Mouse (Mus musculus): ENCODE data around the gene Rab11fip3. TPM values are rescaled to one million over a fixed set of nuclear protein-coding genes. Genes with fewer than 3 reads are reported as not detected.

The Rab11fip3 gene
- total and polyA plus RNA-seq, 2 experiments from 2014 or later = 16.6 to 34.7 TPM

GRCm38 (mm10) chr17:26087059-26087564 is 17.8 kb upstream of the Rab11fip3 start:
- Histone ChIP-seq H3K27ac (no peak overlapping the region), H3K4me2 (ENCODE audit: low read depth, low read length) (no peak overlapping the region), H3K27me3 (ENCODE audit: insufficient read depth, low read length) (no peaks in the 10 kb centered on the region), H3K4me1 (ENCODE audit: insufficient read depth, low read length) (no peaks in the 10 kb centered on the region), H3K9me3 (ENCODE audit: low read length) (no peaks in the 10 kb centered on the region), H3K4me3 (ENCODE audit: low read length) (no peak overlapping the region), H3K9ac (replicated peaks; ENCODE audit: low read length) (no peak overlapping the region), H3K36me3 (ENCODE audit: insufficient read depth, low read length) (no peaks in the 10 kb centered on the region; the same call in 1 of the 2 replicates)
- DNase-seq (ENCODE audit: low spot score) (no peak), ATAC-seq (no peak)
- no peak for TF ChIP-seq CTCF (IDR thresholded peaks at IDR 0.05; ENCODE audit: low read depth)
- WGBS = 93% methylated on average over 9 of the region's 9 CpGs

GRCm38 (mm10) chr17:26080867-26081266 is 11.5 kb upstream of the Rab11fip3 start:
- no peaks in the 10 kb centered on the region for H3K9me3 ChIP-seq (ENCODE audit: low read length)
- 48% methylated on average over 2 of the region's 2 CpGs for WGBS
- H3K4me3 ChIP-seq (ENCODE audit: low read length) = no peak overlapping the region
- ATAC-seq (no peak), DNase-seq (ENCODE audit: low spot score) (no peak)
- H3K4me1 ChIP-seq (ENCODE audit: insufficient read depth, low read length) = no peaks in the 10 kb centered on the region
- no peak overlapping the region for H3K4me2 ChIP-seq (ENCODE audit: low read depth, low read length)
- no peak overlapping the region for H3K9ac ChIP-seq (replicated peaks; ENCODE audit: low read length)
- no peak for TF ChIP-seq CTCF (IDR thresholded peaks at IDR 0.05; ENCODE audit: low read depth)
- H3K36me3 ChIP-seq (ENCODE audit: insufficient read depth, low read length) = no peaks in the 10 kb centered on the region; the same call in 1 of the 2 replicates
- H3K27ac ChIP-seq = no peak overlapping the region
- H3K27me3 ChIP-seq (ENCODE audit: insufficient read depth, low read length) = no peaks in the 10 kb centered on the region

- no peaks in the 10 kb centered on the region; the same call in 1 of the 2 replicates for H3K36me3 ChIP-seq (ENCODE audit: insufficient read depth, low read length)
- TF ChIP-seq CTCF (IDR thresholded peaks at IDR 0.05; ENCODE audit: low read depth) = peak; percentile 17; the same call in 1 of the 2 replicates
- no peak overlapping the region for H3K4me2 ChIP-seq (ENCODE audit: low read depth, low read length)
- no peak overlapping the region for H3K4me3 ChIP-seq (ENCODE audit: low read length)
- no peaks in the 10 kb centered on the region for H3K27me3 ChIP-seq (ENCODE audit: insufficient read depth, low read length)
- no peaks in the 10 kb centered on the region for H3K9me3 ChIP-seq (ENCODE audit: low read length)
- WGBS = 69% methylated on average over 2 of the region's 2 CpGs
- DNase-seq (ENCODE audit: low spot score) = peak; percentile 65
- no peak overlapping the region; the same call in 1 of the 2 replicates for H3K27ac ChIP-seq
- no peak overlapping the region for H3K9ac ChIP-seq (replicated peaks; ENCODE audit: low read length)
- H3K4me1 ChIP-seq (ENCODE audit: insufficient read depth, low read length) = no peaks in the 10 kb centered on the region
- ATAC-seq = peak; percentile 40; the same call in 1 of the 2 replicates
Observed at GRCm38 (mm10) chr17:26078851-26079250, 9.5 kb upstream of the Rab11fip3 start.

GRCm38 (mm10) chr17:26075246-26075645 is 5.9 kb upstream of the Rab11fip3 start:
- ATAC-seq (no peak), DNase-seq (ENCODE audit: low spot score) (no peak)
- no peak for TF ChIP-seq CTCF (IDR thresholded peaks at IDR 0.05; ENCODE audit: low read depth)
- Histone ChIP-seq H3K27ac (no peak overlapping the region), H3K9me3 (ENCODE audit: low read length) (no peaks in the 10 kb centered on the region), H3K9ac (replicated peaks; ENCODE audit: low read length) (no peak overlapping the region), H3K4me1 (ENCODE audit: insufficient read depth, low read length) (peaks cover under 1% of the 10 kb centered on the region; the same call in 1 of the 2 replicates), H3K4me3 (ENCODE audit: low read length) (no peak overlapping the region), H3K4me2 (ENCODE audit: low read depth, low read length) (no peak overlapping the region), H3K27me3 (ENCODE audit: insufficient read depth, low read length) (no peaks in the 10 kb centered on the region), H3K36me3 (ENCODE audit: insufficient read depth, low read length) (no peaks in the 10 kb centered on the region)
- WGBS = 69% methylated on average over 3 of the region's 3 CpGs

- Histone ChIP-seq H3K9me3 (ENCODE audit: low read length) (no peaks in the 10 kb centered on the region), H3K27me3 (ENCODE audit: insufficient read depth, low read length) (no peaks in the 10 kb centered on the region), H3K36me3 (ENCODE audit: insufficient read depth, low read length) (no peaks in the 10 kb centered on the region), H3K4me2 (ENCODE audit: low read depth, low read length) (peak overlapping the region; percentile 99), H3K27ac (no peak overlapping the region), H3K9ac (replicated peaks; ENCODE audit: low read length) (peak overlapping the region; percentile 92; the same call in 1 of the 2 replicates), H3K4me1 (ENCODE audit: insufficient read depth, low read length) (peaks cover 31% of the 10 kb centered on the region), H3K4me3 (ENCODE audit: low read length) (peak overlapping the region; percentile 88)
- whole genome bisulfite sequencing = 32% methylated on average over 6 of the region's 6 CpGs
- TF ChIP-seq CTCF (IDR thresholded peaks at IDR 0.05; ENCODE audit: low read depth) = no peak
- ATAC-seq (no peak), DNase-seq (ENCODE audit: low spot score) (no peak)
Observed at GRCm38 (mm10) chr17:26070136-26070535, 781 bp upstream of the Rab11fip3 start.

GRCm38 (mm10) chr17:26068024-26068830 is 1.1 kb downstream of the Rab11fip3 start:
- TF ChIP-seq CTCF (IDR thresholded peaks at IDR 0.05; ENCODE audit: low read depth) = no peak
- peak overlapping the region; percentile 92 for H3K9ac ChIP-seq (replicated peaks; ENCODE audit: low read length)
- peaks cover 5% of the 10 kb centered on the region; the same call in 1 of the 2 replicates for H3K36me3 ChIP-seq (ENCODE audit: insufficient read depth, low read length)
- WGBS = under 1% methylated on average over 44 of the region's 44 CpGs
- peaks cover 40% of the 10 kb centered on the region for H3K4me1 ChIP-seq (ENCODE audit: insufficient read depth, low read length)
- H3K4me3 ChIP-seq (ENCODE audit: low read length) = peak overlapping the region; percentile 88
- peak; percentile 47 for DNase-seq (ENCODE audit: low spot score)
- peak overlapping the region; percentile 99 for H3K4me2 ChIP-seq (ENCODE audit: low read depth, low read length)
- no peaks in the 10 kb centered on the region for H3K27me3 ChIP-seq (ENCODE audit: insufficient read depth, low read length)
- H3K9me3 ChIP-seq (ENCODE audit: low read length) = no peaks in the 10 kb centered on the region
- ATAC-seq = peak; percentile 13; the same call in 1 of the 2 replicates
- H3K27ac ChIP-seq = peak overlapping the region; percentile 93
